ENCODE assay signal across 21 mouse cellular contexts in genomic region chr3:93273223-93273622, GRCm38 (mm10). TPM values are rescaled to one million over a fixed set of nuclear protein-coding genes. Genes with fewer than 3 reads are reported as not detected.
"Had no signal": no experiment of that assay in that cellular context is flagged by ENCODE, and none has a peak within 500 bp of the region (broad histone marks: within the 10 kb centered on the region; RNA-seq: fewer than 3 reads in every experiment).

Gene Flg (plus strand): TSS chr3:93273523.

- H3K27ac ChIP-seq: neural tube, embryonic 12.5 days; neural tube, embryonic 13.5 days; neural tube, embryonic 15.5 days; stomach, embryonic 15.5 days had no signal

- DNase-seq: retina, postnatal 1 day; right cerebral cortex, adult 18-20 months; right cerebral cortex, postnatal 14 days; right cerebral cortex, postnatal 25 days; right cerebral cortex, postnatal 4 days; spleen, adult 18-20 months; thymus, adult 18-20 months; thymus, adult 2 months; thymus, postnatal 14 days; thymus, postnatal 25 days; thymus, postnatal 36 days; thymus, postnatal 4 days had no signal

- H3K4me1 ChIP-seq: neural tube, embryonic 12.5 days; neural tube, embryonic 13.5 days; neural tube, embryonic 15.5 days; stomach, embryonic 15.5 days had no signal

- H3K9ac ChIP-seq: neural tube, embryonic 12.5 days; neural tube, embryonic 13.5 days; neural tube, embryonic 15.5 days; stomach, embryonic 15.5 days had no signal

- H3K36me3 ChIP-seq: neural tube, embryonic 12.5 days; neural tube, embryonic 13.5 days; neural tube, embryonic 15.5 days; stomach, embryonic 15.5 days had no signal

- H3K4me3 ChIP-seq: neural tube, embryonic 12.5 days; neural tube, embryonic 13.5 days; neural tube, embryonic 15.5 days; stomach, embryonic 15.5 days had no signal

- H3K27me3 ChIP-seq: neural tube, embryonic 12.5 days; neural tube, embryonic 13.5 days; neural tube, embryonic 15.5 days; stomach, embryonic 15.5 days had no signal

- H3K4me2 ChIP-seq: neural tube, embryonic 12.5 days; neural tube, embryonic 13.5 days; neural tube, embryonic 15.5 days; stomach, embryonic 15.5 days had no signal

- H3K9me3 ChIP-seq: neural tube, embryonic 12.5 days; neural tube, embryonic 13.5 days; neural tube, embryonic 15.5 days; stomach, embryonic 15.5 days had no signal

RNA-seq across cellular contexts. Expression of gene Flg, which starts in this region (rescaled TPM):
- total RNA-seq: neutrophil, adult 5-6 weeks had no signal
- polyA plus RNA-seq: neural tube, embryonic 12.5 days; neural tube, embryonic 13.5 days; neural tube, embryonic 14.5 days; neural tube, embryonic 15.5 days; small intestine, adult 2 months; spleen, adult 2 months; urinary bladder, adult 2 months had no signal
